Mouse (Mus musculus) hindbrain, embryonic 16.5 days (tissue): Measurements from ENCODE around the gene Gpsm1. TPM values are rescaled to one million over a fixed set of nuclear protein-coding genes. Genes with fewer than 3 reads are reported as not detected.

Experiments used
- ATAC-seq: fragments of 200-750 bp; cut with Nextera tagmentation; 2 replicates; pipeline ENCODE4 v1.8.0; 2017; ENCODE audit warnings: moderate TSS enrichment, moderate library complexity
- H3K27ac ChIP-seq: fragments of 300-500 bp; sonication (generic); 2 replicates; pipeline ENCODE4 v1.5.1; 2014; ENCODE audit warnings: low read depth, mild to moderate bottlenecking, control low read depth, low read length, moderate library complexity
- H3K27me3 ChIP-seq: fragments of 300-500 bp; sonication (generic); replicated peaks from 2 replicates; pipeline ENCODE4 v1.6.1; 2014; ENCODE audit warnings: low read length; ENCODE audit not compliant: control insufficient read depth, insufficient read depth
- H3K36me3 ChIP-seq: fragments of 300-500 bp; sonication (generic); 2 replicates; pipeline ENCODE4 v1.6.1; 2014; ENCODE audit warnings: mild to moderate bottlenecking, low read length, moderate library complexity, mixed read lengths; ENCODE audit not compliant: control insufficient read depth, insufficient read depth
- H3K4me1 ChIP-seq: fragments of 300-500 bp; sonication (generic); 2 replicates; pipeline ENCODE4 v1.6.1; 2014; ENCODE audit warnings: low read depth, low read length; ENCODE audit not compliant: control insufficient read depth, insufficient read depth
- H3K4me2 ChIP-seq: fragments of 300-500 bp; sonication (generic); 2 replicates; pipeline ENCODE4 v1.6.1; 2014; ENCODE audit warnings: mild to moderate bottlenecking, low read length, control low read depth, moderate library complexity
- H3K4me3 ChIP-seq: fragments of 300-500 bp; sonication (generic); 2 replicates; pipeline ENCODE4 v1.5.1; 2014; ENCODE audit warnings: mild to moderate bottlenecking, low read length, control low read depth, moderate library complexity
- H3K9ac ChIP-seq: fragments of 300-500 bp; sonication (generic); 2 replicates; pipeline ENCODE4 v1.6.1; 2014; ENCODE audit warnings: low read depth, mild to moderate bottlenecking, control low read depth, low read length, moderate library complexity
- H3K9me3 ChIP-seq: fragments of 300-500 bp; sonication (generic); 2 replicates; pipeline ENCODE4 v1.6.1; 2014; ENCODE audit warnings: mild to moderate bottlenecking, low read length, moderate library complexity; ENCODE audit not compliant: control insufficient read depth
- WGBS: fragments of 180-500 bp; shearing (Covaris S2); extraction: QIAGEN DNeasy Blood & Tissue Kit; methylation state at CpG from one replicate; pipeline ENCODE4 v1.1.7; 2014; 5-methylcytosine and 5-hydroxymethylcytosine counted together
- polyA plus RNA-seq: library from polyadenylated mRNA; unstranded; fragments of >200 nt; fragmentation: Nextera tagmentation; extraction: Ambion mirVana; gene quantifications from 2 replicates; pipeline ENCODE4 v1.2.1, GENCODE M21; 2015

Gene Gpsm1
- polyA plus RNA-seq, 1 experiment from 2014 or later: 177 TPM

DNA sequence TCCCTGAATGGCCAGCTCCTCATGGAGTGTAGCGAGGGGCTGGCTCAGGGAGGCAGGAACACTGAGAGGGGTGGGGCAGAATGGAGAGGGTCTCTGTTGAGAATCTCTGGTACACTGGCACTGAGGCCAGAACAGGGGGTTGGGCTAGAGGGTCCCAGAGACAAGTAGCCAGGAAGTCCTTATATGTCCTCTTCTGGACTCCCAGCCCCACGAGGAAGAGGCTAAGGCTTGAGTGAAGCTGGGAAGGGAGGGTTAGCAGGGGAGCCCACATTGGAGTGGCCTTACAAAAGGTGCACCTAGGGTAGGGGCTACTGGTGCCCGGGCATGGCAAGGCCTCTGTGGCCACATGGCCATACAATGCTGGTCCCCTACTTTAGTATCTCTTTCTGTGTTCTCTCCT is 2.1 kb downstream of the Gpsm1 start:
- H3K4me2 ChIP-seq: peak overlapping the region; percentile 95
- no peak for ATAC-seq
- WGBS: 68% methylated on average over 3 of the region's 3 CpGs
- H3K36me3 ChIP-seq: no peaks in the 10 kb centered on the region
- peaks cover 50% of the 10 kb centered on the region for H3K4me1 ChIP-seq
- no peaks in the 10 kb centered on the region for H3K27me3 ChIP-seq
- H3K27ac ChIP-seq: peak overlapping the region; percentile 99
- H3K4me3 ChIP-seq: peak overlapping the region; percentile 93
- H3K9ac ChIP-seq: peak overlapping the region; percentile 96
- H3K9me3 ChIP-seq: no peaks in the 10 kb centered on the region

DNA sequence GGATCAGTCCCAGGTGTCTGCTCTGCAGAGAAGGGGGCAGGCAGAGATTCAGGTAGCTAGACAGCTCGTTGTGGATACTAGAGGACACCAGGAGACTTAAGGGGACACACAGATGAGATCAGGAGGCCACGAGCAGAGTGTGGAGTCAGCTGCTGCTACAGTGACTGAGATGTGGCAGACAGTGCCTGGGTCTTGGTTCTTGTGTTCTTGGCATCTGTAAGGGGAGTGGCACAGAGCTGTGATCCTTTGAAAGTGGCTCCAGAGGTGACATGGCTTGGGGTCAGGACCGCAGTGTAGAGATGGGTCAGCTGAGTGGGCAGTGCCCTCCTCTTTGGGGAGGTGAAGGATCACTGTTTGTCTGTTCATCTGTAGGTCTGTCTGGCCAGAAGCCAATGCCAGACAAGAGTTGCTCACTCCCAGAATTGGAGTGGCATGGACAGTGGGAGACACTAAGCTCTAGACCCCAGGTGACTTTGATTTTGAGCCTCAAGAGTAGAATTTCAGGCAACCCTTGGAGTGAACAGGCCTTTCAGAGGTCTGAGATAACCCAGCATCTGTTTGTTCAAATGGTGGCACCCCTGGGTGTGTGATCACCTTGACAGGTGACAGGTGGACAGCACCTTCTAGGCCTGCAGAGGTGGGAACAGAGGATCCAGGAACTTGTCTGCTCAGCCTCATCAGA is 2.8 kb downstream of the Gpsm1 start:
- Histone ChIP-seq H3K4me3 (no peak overlapping the region), H3K9ac (peak overlapping the region; percentile 43), H3K27me3 (no peaks in the 10 kb centered on the region), H3K4me2 (peak overlapping the region; percentile 95), H3K9me3 (no peaks in the 10 kb centered on the region), H3K4me1 (peaks cover 50% of the 10 kb centered on the region), H3K27ac (no peak overlapping the region), H3K36me3 (peaks cover 4% of the 10 kb centered on the region)
- WGBS: 83% methylated on average over 3 of the region's 3 CpGs
- ATAC-seq: no peak

DNA sequence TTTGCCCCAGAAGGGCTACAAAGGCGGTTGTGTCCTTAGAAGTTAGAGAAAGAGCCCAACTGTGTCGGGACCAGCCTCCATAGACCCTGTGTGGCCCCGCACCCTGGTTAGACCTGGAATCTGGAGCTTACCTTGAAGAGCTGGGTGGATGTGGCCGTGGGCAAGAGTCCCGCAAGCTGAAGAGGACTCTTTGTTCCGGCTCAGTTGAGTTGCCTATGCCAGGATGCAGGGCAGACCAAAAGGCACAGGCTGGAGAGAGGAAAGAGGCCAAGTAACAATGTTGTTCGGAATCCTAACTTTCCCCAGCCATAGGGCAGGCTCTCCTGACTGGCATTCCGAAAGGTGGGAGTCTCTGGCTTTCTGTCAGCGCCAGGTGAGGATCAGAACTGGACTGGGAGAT is 3.8 kb downstream of the Gpsm1 start:
- H3K9me3 ChIP-seq: no peaks in the 10 kb centered on the region
- H3K4me3 ChIP-seq: no peak overlapping the region
- 90% methylated on average over 9 of the region's 9 CpGs for WGBS
- no peaks in the 10 kb centered on the region for H3K27me3 ChIP-seq
- no peak overlapping the region; the same call in 1 of the 2 replicates for H3K4me2 ChIP-seq
- H3K9ac ChIP-seq: no peak overlapping the region
- ATAC-seq: no peak
- peaks cover 50% of the 10 kb centered on the region for H3K4me1 ChIP-seq
- no peak overlapping the region for H3K27ac ChIP-seq
- H3K36me3 ChIP-seq: peaks cover 14% of the 10 kb centered on the region

DNA sequence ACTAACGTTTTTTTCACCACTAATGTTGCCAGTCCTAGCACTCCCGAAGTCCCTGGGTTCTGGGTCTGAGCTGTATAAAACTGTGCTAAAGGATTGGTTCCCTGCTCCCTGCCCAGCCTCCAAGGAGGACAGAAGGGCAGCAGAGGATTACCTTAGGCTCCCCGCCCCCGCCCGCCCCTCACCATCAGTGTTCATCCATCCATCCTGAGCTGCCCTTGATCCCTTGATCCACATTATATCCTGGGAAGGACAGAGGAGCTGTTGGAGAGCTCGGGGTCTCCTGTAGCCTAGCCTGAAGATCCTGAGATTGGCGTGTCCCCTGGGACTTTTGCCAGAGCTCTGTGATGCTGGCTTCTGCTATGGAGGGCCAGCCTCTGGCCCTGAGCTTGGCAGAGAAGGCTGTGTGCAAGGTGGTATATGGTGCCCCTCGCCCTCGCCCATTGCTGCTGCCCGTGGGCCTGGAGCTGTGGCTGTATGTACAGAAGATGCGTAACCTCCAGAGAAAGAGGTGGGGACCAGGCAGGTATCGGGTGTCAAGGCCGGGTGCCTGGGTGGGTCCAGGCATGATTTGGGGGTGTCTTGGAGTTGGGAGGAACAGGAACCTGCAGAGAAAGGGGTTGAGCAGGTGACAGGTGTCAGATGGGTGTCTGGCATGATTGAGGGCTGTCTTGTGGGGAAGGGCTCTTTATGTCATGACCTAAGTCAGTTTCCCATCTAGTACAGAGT is 4.4 kb downstream of the Gpsm1 start:
- H3K4me3 ChIP-seq: no peak overlapping the region
- no peaks in the 10 kb centered on the region for H3K27me3 ChIP-seq
- no peak for ATAC-seq
- H3K4me1 ChIP-seq: peaks cover 50% of the 10 kb centered on the region
- H3K27ac ChIP-seq: no peak overlapping the region
- H3K4me2 ChIP-seq: no peak overlapping the region; the same call in 1 of the 2 replicates
- no peaks in the 10 kb centered on the region for H3K9me3 ChIP-seq
- H3K9ac ChIP-seq: no peak overlapping the region
- H3K36me3 ChIP-seq: peaks cover 19% of the 10 kb centered on the region
- WGBS: 87% methylated on average over 13 of the region's 13 CpGs

DNA sequence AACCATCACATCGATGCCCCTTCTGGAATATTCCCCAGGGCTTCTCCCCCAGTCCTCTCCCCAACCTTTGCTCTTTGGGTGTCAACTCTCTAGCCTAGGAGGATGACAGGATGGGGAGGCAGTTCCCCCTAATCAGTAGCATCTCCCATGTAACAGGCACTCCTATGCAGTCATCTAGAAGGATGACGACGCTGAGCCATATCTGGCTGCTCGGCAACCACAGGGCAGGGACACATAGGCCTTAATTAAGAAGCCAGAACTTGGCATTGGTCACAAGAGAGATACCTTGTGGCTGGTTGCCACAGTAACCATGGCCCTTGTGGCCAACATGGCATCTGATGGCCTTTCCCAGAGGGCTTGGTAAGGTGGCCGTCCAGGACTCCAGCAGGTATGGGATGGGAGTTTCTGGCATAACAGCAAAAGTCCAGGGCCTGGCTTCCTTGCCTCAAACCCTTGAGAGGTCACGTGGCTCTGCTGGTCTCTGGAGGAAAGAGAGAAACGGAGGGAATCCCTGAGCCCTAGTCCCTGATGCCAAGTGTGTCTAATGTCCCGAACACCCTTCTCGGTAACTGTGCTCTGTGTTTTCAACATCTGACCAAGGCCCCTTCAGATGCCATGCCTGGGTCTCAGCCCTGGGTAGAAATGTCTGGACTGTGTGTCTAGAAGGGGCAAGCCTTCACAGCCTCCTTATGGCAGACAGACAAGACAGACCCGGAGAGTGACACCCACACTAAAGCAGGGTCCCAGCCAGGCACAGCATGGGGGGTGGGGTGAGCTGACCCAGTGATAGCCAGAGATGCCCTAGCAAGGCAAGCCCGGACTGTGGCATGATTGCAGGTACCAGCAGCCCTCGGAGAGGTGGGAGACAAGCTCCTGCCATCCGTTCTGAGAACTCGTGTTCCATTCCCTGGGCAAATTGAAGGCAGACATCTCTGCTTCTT is 5.2 kb downstream of the Gpsm1 start:
- no peak for ATAC-seq
- H3K27ac ChIP-seq: no peak overlapping the region
- no peak overlapping the region for H3K4me2 ChIP-seq
- H3K9ac ChIP-seq: peak overlapping the region; percentile 19; the same call in 1 of the 2 replicates
- H3K4me1 ChIP-seq: peaks cover 50% of the 10 kb centered on the region
- H3K36me3 ChIP-seq: peaks cover 26% of the 10 kb centered on the region
- H3K4me3 ChIP-seq: no peak overlapping the region
- WGBS: 78% methylated on average over 14 of the region's 14 CpGs
- no peaks in the 10 kb centered on the region for H3K27me3 ChIP-seq
- H3K9me3 ChIP-seq: no peaks in the 10 kb centered on the region

DNA sequence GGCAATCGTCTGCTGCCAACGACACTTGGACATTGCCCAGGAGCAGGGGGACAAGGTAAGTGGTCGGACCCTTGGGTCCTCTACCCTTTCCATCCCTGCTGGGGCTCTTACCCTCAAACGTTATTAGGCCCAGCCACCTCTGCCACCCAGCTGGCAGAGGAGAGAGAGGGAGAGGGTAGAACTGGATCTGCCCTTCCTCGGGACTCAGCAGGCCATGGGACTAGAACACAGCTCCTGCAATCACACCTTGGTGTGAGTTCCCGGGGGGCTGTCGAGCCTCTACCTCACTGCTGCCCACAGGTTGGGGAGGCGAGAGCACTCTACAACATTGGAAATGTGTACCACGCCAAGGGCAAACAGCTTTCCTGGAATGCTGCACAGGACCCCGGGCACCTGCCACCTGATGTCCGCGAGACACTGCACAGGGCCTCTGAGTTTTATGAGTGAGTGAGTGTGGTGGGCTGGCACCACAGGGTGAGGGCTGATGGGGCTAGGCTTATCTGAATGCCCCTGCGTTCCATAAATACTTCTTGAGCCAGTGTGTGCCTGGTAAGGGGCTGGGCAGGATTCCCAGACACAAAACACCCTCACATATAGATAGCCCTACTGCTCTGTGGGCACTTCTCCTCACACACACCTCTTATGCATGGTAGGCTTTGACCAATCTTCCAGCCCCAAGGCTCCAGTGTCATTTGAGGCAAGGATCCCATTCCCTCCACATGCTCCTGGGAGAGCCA is 8.4 kb downstream of the Gpsm1 start:
- Histone ChIP-seq H3K36me3 (peaks cover 50% of the 10 kb centered on the region), H3K27ac (no peak overlapping the region), H3K4me1 (peaks cover 24% of the 10 kb centered on the region), H3K27me3 (no peaks in the 10 kb centered on the region), H3K9me3 (no peaks in the 10 kb centered on the region), H3K4me2 (no peak overlapping the region), H3K4me3 (no peak overlapping the region), H3K9ac (no peak overlapping the region)
- ATAC-seq: no peak
- 95% methylated on average over 13 of the region's 13 CpGs for WGBS

DNA sequence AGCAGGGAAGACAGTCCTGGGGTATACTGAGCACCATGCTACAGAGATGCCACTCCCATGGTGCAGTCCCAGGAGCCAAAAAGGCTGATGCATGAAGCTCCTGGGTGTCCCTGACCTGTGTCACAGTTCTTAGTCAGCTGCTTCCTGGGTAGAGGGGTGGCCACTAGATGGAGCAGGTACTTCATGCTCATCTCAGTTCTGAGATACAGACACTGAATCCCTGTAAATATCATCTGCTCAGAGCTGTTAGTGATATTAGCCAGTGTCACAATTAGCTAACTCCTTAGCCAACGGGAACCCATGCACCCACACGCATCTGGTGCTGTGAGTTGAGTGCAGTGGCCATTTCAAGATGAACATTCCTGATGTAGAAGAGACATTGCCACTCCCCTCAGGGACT is 9.6 kb downstream of the Gpsm1 start:
- no peaks in the 10 kb centered on the region for H3K27me3 ChIP-seq
- H3K36me3 ChIP-seq: peaks cover 55% of the 10 kb centered on the region
- no peak overlapping the region for H3K27ac ChIP-seq
- H3K4me1 ChIP-seq: peaks cover 13% of the 10 kb centered on the region
- WGBS: 87% methylated on average over 2 of the region's 2 CpGs
- no peaks in the 10 kb centered on the region for H3K9me3 ChIP-seq
- H3K4me2 ChIP-seq: no peak overlapping the region
- H3K9ac ChIP-seq: no peak overlapping the region
- ATAC-seq: no peak
- H3K4me3 ChIP-seq: no peak overlapping the region

DNA sequence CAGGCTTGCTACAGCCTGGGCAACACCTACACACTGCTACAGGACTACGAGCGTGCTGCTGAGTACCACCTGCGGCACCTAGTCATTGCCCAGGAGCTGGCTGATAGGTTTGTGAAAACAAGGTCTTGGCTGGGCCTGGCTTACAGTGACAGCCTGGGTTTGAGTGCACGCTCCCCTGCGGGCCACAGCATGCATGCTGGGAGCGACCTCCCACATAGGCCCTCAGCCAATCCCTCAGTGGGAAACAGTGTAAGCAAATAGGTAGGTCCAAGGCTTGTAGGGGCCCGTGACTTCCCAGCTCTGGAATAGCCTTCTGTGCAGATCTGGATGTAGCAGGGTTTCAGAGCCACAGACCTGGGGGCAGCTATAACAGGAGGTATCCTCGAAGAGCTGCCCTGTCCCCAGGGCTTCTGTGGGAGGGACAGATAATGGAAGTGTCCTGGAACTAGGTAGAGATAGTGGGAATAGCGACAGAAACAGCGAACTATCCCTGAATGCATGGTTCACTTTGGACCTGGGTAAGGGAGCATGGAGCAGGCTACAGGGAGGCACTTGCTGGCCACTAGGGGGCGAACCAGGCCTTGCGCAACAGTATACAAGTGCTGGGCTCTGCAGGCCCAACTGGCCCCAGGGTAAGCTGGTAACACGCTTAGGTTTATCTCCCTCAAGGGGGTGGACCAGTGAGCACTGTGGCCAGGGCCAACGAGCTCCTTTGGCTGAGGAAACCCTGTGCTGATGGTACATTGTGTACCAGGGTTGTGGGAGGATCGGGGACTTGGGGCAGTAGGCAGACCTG is 10.3 kb downstream of the Gpsm1 start:
- H3K27me3 ChIP-seq: no peaks in the 10 kb centered on the region
- no peak overlapping the region for H3K4me2 ChIP-seq
- 66% methylated on average over 15 of the region's 15 CpGs for WGBS
- H3K4me3 ChIP-seq: no peak overlapping the region
- H3K36me3 ChIP-seq: peaks cover 60% of the 10 kb centered on the region
- ATAC-seq: peak; percentile 56; the same call in 1 of the 2 replicates
- no peaks in the 10 kb centered on the region for H3K9me3 ChIP-seq
- H3K27ac ChIP-seq: no peak overlapping the region
- H3K4me1 ChIP-seq: peaks cover 6% of the 10 kb centered on the region
- no peak overlapping the region for H3K9ac ChIP-seq
